Mouse (Mus musculus) forebrain, embryonic 11.5 days (tissue): ENCODE measurements around the gene 2310007B03Rik. TPM values are rescaled to one million over a fixed set of nuclear protein-coding genes. Genes with fewer than 3 reads are reported as not detected.

ENCODE experiments used
- ATAC-seq: fragments of 200-750 bp; cut with Nextera tagmentation; replicated peaks from 2 replicates; pipeline ENCODE4 v1.8.0; 2017; ENCODE audit warnings: moderate TSS enrichment; ENCODE audit not compliant: low FRiP score
- DNase-seq: peaks from one replicate; pipeline ENCODE4 v3.0.0-alpha.2; 2017; ENCODE audit warnings: low spot score
- H3K27ac ChIP-seq: fragments of 300-500 bp; sonication (generic); 2 replicates; pipeline ENCODE4 v1.5.1; 2014; ENCODE audit warnings: low read depth, low read length
- H3K27me3 ChIP-seq: fragments of 300-500 bp; sonication (generic); 2 replicates; pipeline ENCODE4 v1.6.1; 2014; ENCODE audit warnings: mild to moderate bottlenecking, low read length, mixed read lengths; ENCODE audit not compliant: control insufficient read depth, insufficient read depth
- H3K36me3 ChIP-seq: fragments of 300-500 bp; sonication (generic); 2 replicates; pipeline ENCODE4 v1.6.1; 2014; ENCODE audit warnings: mild to moderate bottlenecking, low read length, moderate library complexity, mixed read lengths; ENCODE audit not compliant: control insufficient read depth, insufficient read depth
- H3K4me1 ChIP-seq: fragments of 300-500 bp; sonication (generic); replicated peaks from 2 replicates; pipeline ENCODE4 v1.6.1; 2014; ENCODE audit warnings: low read length, mixed read lengths; ENCODE audit not compliant: control insufficient read depth, insufficient read depth
- H3K4me2 ChIP-seq: fragments of 300-500 bp; sonication (generic); 2 replicates; pipeline ENCODE4 v1.6.1; 2014; ENCODE audit warnings: low read depth, mild to moderate bottlenecking, low read length, moderate library complexity, mixed read lengths; ENCODE audit not compliant: severe bottlenecking
- H3K4me3 ChIP-seq: fragments of 300-500 bp; sonication (generic); 2 replicates; pipeline ENCODE4 v1.5.1; 2014; ENCODE audit warnings: low read depth, low read length
- H3K9ac ChIP-seq: fragments of 300-500 bp; sonication (generic); 2 replicates; pipeline ENCODE4 v1.6.1; 2014; ENCODE audit warnings: low read length
- H3K9me3 ChIP-seq: fragments of 300-500 bp; sonication (generic); 2 replicates; pipeline ENCODE4 v1.6.1; 2016; ENCODE audit warnings: low read length, mixed read lengths; ENCODE audit not compliant: control insufficient read depth
- WGBS: fragments of 180-500 bp; shearing (Covaris S2); extraction: QIAGEN DNeasy Blood & Tissue Kit; methylation state at CpG from one replicate; pipeline ENCODE4 v1.1.7; 2014; 5-methylcytosine and 5-hydroxymethylcytosine counted together
- polyA plus RNA-seq: library from polyadenylated mRNA; unstranded; fragments of >200 nt; fragmentation: Nextera tagmentation; extraction: Ambion mirVana; gene quantifications from 2 replicates; pipeline ENCODE4 v1.2.1, GENCODE M21; 2014

Gene 2310007B03Rik
- polyA plus RNA-seq, 1 experiment from 2014 or later, result 0.64 TPM

GRCm38 (mm10) chr1:93101571-93102061 lies 59.1 kb downstream of the 2310007B03Rik start, which contains the start of gene Kif1a:
Gene Kif1a, minus strand, starts transcription at chr1:93101951.
- no peaks in the 10 kb centered on the region; the same call in 1 of the 2 replicates for H3K36me3 ChIP-seq
- no peaks in the 10 kb centered on the region for H3K4me1 ChIP-seq
- DNase-seq (peak; percentile 91), ATAC-seq (peak; percentile 90)
- no peaks in the 10 kb centered on the region; the same call in 1 of the 2 replicates for H3K27me3 ChIP-seq
- H3K4me2 ChIP-seq, result peak within 1 kb of the TSS; percentile 92
- H3K9me3 ChIP-seq, result no peaks in the 10 kb centered on the region
- under 1% methylated on average over 39 of the region's 39 CpGs for WGBS
- peak within 1 kb of the TSS; percentile 75 for H3K9ac ChIP-seq
- peak within 1 kb of the TSS; percentile 28; the same call in 1 of the 2 replicates for H3K27ac ChIP-seq
- H3K4me3 ChIP-seq, result peak within 1 kb of the TSS; percentile 59

Other genes starting within 250 kb of the 2310007B03Rik start
- gene Capn10, start 226.6 kb downstream of the 2310007B03Rik start, polyA plus RNA-seq, result 41.0 and 43.0 TPM in 2 replicates
- gene Gpr35, start 210.1 kb downstream of the 2310007B03Rik start, polyA plus RNA-seq, result 0.16 and 0.40 TPM in 2 replicates
- not detected in 2 replicates for gene Aqp12, start 154.6 kb downstream of the 2310007B03Rik start, polyA plus RNA-seq
- gene Kif1a, start 59.0 kb downstream of the 2310007B03Rik start, polyA plus RNA-seq, result 79.7 and 86.0 TPM in 2 replicates
- gene Agxt, start 25.7 kb downstream of the 2310007B03Rik start, polyA plus RNA-seq, result not detected in 2 replicates
- gene Crocc2, start 7.8 kb upstream of the 2310007B03Rik start, polyA plus RNA-seq, result 0.04 and 0.07 TPM in 2 replicates
- gene Sned1, start 74.9 kb upstream of the 2310007B03Rik start, polyA plus RNA-seq, result 2.2 and 3.2 TPM in 2 replicates
- 31.0 and 37.8 TPM in 2 replicates for gene Mterf4, start 145.0 kb upstream of the 2310007B03Rik start, polyA plus RNA-seq
- gene Ppp1r7, start 181.9 kb upstream of the 2310007B03Rik start, polyA plus RNA-seq, result 88.4 and 94.6 TPM in 2 replicates
- gene Pask, start 182.5 kb upstream of the 2310007B03Rik start, polyA plus RNA-seq, result 28.2 and 30.0 TPM in 2 replicates
- gene Ano7, start 213.0 kb upstream of the 2310007B03Rik start, polyA plus RNA-seq, result not detected in 2 replicates